Mouse (Mus musculus) spleen, postnatal 10 days (tissue): Measurements from ENCODE around the gene Ssbp4.

Source experiments
- DNase-seq, 2 experiments: peaks; one replicate each; pipeline ENCODE4 v3.0.0; 2021 to 2022; ENCODE audit warnings: low spot score in 2 of 2

The Ssbp4 gene

DNA sequence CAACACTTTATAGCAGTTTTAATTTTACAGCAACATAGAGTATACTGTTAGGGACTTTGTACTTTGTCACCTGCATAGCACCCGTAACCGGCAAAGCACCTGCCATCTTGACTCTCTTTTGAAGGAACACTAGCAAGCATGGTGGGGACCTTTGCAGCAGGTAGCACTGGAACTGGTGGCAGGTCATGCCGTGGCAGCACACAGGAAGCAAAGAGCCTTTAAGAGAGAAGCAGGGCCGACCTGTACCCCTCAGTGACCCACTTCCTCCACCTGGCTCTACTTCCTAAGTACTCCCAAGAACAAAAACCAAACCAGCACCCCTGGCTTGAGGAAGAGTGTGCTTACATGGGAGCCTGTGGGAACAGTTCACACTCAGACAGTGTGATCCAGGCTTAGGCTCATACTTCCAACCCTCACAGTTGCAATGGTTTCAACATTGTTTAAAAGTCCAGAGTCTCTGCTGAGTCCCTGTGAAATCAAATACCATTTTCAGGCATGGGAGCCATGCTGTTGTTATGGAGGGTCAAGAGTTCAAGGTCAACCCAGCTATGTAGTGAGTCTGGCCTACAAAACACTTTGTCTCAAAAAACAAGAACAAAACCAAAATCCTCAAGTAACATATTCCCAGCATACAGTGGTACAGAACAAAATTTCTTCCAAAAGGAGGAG is 53.5 kb downstream of the Ssbp4 start:
- no peak for DNase-seq

DNA sequence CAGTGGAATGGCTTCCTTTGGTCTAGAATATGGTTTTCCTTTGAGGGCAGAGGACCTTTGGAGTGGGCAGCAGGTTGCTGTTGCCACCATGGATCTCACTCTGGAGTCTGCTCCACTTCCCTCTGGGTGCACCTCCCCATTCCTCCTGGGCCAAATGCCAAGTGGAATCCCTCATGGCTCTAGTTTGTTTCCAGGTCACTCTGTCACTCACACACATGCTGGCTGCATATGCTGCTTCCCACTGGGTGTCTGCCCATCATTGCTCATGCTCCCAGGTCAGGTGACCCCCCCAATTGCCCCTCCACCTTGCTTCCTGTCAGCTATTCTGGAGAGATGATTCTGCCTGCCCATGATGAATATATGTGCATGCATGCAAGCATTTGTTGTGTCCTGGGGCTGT is 54.9 kb downstream of the Ssbp4 start:
- no peak for DNase-seq

DNA sequence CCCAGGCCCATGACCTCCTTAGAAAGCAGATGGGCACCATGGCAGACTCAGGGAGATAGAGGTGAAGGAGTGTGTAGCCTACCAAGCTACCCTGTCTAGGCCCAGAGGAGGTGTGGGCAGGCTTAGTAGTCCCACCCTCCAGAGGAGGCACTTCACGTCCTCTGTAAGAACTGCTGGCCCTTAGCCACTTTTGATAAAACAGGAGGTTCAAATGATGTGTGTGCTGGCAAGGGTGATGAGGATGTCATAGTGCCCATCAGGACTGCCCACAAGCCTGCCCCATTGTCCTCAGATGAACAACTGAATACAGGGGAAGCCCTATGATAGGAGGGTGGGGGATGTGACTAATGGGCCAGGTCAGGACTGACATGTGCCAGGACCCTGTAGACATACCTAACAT is 55.8 kb downstream of the Ssbp4 start:
- no peak for DNase-seq

DNA sequence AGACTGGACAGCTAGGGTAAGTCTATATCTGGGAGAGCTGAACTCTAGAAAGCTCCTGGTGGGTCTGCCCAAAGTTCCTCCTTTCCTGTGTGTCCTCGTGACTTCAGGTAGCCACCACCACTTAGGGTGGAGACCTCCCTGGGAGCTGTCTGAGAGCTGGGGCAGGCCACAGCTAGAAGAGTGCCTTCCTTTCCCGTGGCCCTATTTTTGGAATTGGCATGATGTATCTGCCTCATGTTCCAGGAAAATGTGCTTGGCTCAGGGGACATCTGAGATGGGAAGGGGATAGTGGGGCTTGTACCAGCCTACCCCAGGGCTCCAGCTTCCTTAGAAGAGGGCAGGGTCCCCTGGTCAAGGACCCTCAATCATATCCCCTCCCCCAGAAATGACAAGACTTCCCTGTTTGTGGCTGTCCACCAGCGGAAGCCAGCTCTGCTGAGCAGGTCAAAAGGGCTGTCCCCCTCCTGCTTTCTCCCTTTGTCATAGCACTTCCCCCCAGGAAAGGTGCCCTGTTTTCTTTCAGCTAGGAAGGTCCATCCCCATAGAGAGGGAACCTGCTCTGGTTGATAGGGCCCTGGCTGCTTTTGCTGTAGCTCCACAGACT is 57.0 kb downstream of the Ssbp4 start:
- no peak for DNase-seq

DNA sequence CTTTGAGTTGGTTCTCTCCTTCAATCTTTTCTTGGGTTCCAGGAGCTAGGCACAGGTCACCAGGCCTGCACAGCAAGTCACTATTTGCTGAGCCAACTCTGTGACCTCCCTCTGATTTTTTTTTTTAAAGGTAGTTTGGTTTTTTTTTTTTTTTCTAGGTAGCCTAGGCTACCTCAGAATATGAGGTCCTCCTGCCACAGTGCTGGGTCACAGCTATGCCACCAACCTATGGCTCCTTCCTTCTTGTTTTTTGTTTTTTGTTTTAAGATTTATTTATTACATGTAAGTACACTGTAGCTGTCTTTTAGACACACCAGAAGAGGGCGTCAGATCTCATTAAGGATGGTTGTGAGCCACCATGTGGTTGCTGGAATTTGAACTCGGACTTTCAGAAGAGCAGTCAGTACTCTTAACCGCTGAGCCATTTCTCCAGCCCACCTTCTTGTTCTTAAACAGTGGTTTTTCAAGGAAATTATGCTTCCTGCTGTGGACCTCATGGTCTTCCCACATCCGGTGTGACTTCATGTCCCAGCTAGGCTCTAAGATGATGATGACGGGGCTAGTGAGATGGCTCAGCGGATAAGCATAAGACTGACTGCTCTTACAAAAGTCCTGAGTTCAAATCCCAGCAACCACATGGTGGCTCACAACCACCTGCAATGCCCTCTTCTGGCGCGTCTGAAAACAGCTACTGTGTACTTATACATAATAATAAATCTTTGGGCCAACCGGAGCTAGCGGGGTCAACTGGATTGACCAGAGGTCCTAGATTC is 59.1 kb downstream of the Ssbp4 start:
- no peak for DNase-seq

DNA sequence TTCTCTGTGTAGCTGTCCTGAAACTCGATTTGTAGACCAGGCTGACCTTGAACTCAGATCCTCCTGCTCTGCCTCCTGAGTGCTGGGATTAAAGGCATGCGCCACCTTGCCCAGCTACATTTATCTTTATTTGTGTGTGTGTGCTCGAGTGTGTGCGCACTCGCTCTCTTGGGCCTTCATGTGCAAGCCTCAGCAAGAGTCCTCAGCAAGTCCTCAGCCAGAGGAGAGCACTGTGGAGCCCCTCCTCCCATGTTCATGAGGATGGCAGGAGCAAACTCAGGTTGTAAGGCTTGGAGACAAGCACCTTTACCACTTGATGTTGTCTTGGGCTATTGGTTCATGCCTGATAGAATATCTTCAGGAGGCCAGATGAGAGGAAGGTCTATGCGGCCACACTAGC is 60.9 kb downstream of the Ssbp4 start:
- no peak for DNase-seq
